Mouse (Mus musculus) ES-E14 (cell line): Measurements from ENCODE around the gene Grhl3.

Experiments
- CHD2 ChIP-seq: IDR thresholded peaks from 2 replicates; pipeline ENCODE4 v1.6.1; 2014; ENCODE audit warnings: mild to moderate bottlenecking, low read depth, low read length, inconsistent platforms
- HCFC1 ChIP-seq: IDR thresholded peaks from 2 replicates; pipeline ENCODE4 v1.6.1; 2012; ENCODE audit warnings: low read length, inconsistent platforms, borderline replicate concordance; ENCODE audit not compliant: insufficient read depth
- ZC3H11A ChIP-seq: IDR thresholded peaks from 2 replicates; pipeline ENCODE4 v1.6.1; 2012; ENCODE audit warnings: low read depth, mild to moderate bottlenecking, inconsistent platforms, low read length, borderline replicate concordance
- ZNF384 ChIP-seq: IDR thresholded peaks from 2 replicates; pipeline ENCODE4 v1.6.1; 2012; ENCODE audit warnings: low read depth, low read length, inconsistent platforms

DNA sequence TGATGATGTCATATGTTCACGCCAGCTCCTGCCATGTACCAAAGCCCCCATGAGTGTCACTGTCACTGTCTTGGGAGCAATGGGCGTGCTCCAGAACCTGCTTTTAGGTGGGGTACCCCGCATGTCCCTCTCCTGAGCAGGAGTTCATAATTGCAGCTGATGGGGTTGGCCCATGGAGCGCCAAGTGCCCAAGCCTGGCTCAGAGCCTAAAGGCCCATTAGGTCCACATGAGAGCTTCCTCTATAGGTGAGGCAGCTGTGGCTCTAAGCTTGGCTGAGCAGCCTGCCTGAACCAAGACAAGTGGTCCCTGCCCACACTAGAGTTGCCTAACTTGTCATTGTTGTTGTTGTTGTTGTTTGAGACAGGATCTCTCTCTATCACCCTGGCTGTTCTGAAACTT is 26.6 kb downstream of the Grhl3 start:
- no peak for TF ChIP-seq ZC3H11A
- no peak for TF ChIP-seq CHD2
- TF ChIP-seq ZNF384, result no peak
- no peak for TF ChIP-seq HCFC1
